Mouse (Mus musculus): Measurements from ENCODE around the gene Rnh1. TPM values are rescaled to one million over a fixed set of nuclear protein-coding genes. Genes with fewer than 3 reads are reported as not detected.

Gene Rnh1
- total RNA-seq (2021), result 10 to 100 TPM; 30.5 to 32.9 TPM

GRCm38 (mm10) chr7:141172116-141173006, at the start of gene Rnh1:
Gene Rnh1, minus strand, starts transcription at chr7:141172857.
- intact Hi-C loops (cut with DNase I), result loop anchor here (1.0 to 5.0 kb wide), 3 partner anchors 42 to 315 kb away; partner anchors contain the start of gene Bet1l
- peak; percentile 95 for DNase-seq (ENCODE audit: low spot score in 2 of 2)

GRCm38 (mm10) chr7:141222126-141222467, 49.4 kb upstream of the Rnh1 start:
- intact Hi-C loops (cut with DNase I), result no loop called here

GRCm38 (mm10) chr7:141221249-141222125, 48.8 kb upstream of the Rnh1 start:
- intact Hi-C loops (cut with DNase I), result no loop called here
- peak; percentile 91 to 96 for DNase-seq (ENCODE audit: low spot score in 2 of 2)

More at GRCm38 (mm10) chr7:141222126-141222467, 49.4 kb upstream of the Rnh1 start:
- DNase-seq (ENCODE audit: low spot score in 2 of 2), result no peak

GRCm38 (mm10) chr7:141220377-141220776, 47.7 kb upstream of the Rnh1 start:
- intact Hi-C loops (cut with DNase I), result no loop called here
- DNase-seq (ENCODE audit: low spot score in 2 of 2), result no peak

GRCm38 (mm10) chr7:141219558-141220099, 47.0 kb upstream of the Rnh1 start:
- DNase-seq (ENCODE audit: low spot score in 2 of 2), result no peak
- intact Hi-C loops (cut with DNase I), result no loop called here

GRCm38 (mm10) chr7:141218557-141219133, 46.0 kb upstream of the Rnh1 start:
- intact Hi-C loops (cut with DNase I), result no loop called here
- no peak for DNase-seq (ENCODE audit: low spot score in 2 of 2)

GRCm38 (mm10) chr7:141218141-141218540, 45.5 kb upstream of the Rnh1 start:
- no peak for DNase-seq (ENCODE audit: low spot score in 2 of 2)
- intact Hi-C loops (cut with DNase I), result no loop called here

DNA sequence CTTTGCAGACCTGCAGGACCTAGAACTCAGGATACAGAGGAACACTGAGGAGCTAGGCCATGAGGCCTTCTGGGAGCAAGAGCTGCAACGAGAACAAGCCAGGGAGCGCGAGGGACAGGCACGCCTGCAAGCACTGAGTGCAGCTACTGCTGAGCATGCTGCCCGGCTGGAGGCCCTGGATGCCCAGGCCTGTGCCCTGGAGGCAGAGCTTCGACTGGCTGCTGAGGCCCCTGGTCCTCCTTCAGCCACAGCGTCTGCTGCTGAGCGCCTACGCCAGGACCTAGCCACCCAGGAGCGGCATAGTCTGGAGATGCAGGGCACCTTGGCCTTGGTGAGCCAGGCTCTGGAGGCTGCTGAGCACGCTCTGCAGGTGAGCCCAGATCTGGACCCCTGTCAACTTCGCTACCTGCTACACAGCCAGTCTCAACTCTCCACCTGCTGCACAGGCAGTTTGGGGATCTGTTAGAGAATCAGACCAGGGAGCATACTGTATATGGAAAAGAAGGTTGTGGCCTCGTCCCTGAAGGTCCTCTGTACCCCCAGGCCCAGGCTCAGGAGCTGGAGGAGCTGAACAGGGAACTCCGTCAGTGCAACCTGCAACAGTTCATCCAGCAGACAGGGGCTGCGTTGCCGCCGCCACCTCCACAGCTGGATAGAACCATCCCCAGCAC, 44.8 kb upstream of the Rnh1 start:
- DNase-seq (ENCODE audit: low spot score in 2 of 2), result no peak
- intact Hi-C loops (cut with DNase I), result no loop called here

- intact Hi-C loops (cut with DNase I), result no loop called here
- no peak for DNase-seq (ENCODE audit: low spot score in 2 of 2)
These were observed 44.2 kb upstream of the Rnh1 start for GRCm38 (mm10) chr7:141216894-141217293.

DNA sequence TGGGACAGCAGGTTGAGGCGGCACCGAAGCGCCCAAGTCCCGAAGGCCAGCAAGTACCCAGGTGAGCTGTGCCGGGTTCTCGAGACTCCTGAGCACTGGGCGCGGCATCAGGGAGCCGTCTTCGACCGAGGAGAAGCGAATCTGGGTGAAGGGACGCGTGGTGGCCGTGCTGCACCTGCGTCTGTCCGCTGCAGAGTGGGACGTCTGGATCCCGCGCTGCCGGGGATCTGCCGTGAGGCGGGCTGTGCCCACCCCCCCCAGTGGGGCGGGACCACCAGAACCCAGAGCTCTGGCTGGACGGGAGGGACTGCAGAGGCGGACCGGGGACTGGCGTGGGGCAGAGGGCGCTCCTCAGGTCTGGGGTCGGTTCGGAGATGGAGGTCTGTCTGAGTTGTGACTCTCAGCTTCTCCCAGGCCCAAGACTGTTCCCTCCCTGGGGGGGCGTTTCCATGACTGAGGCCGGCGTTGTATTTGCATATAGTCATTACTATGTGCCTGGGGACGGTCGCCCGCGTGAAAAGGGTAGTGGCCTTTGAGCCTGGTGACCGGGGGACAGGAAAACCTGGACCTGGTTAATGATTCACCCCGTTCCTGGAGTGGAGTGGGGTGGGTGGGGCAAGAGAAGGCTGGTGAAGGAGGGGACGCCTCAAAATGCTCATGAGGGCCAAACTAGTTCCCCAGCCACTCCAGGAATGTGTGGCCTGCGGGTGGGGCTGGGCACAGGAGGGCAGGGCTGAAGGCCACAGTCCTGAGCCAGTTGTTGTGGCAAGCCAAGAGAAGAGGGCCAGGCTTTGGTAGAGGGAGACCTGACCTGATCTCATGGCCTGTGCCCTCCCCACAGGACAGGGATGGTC, 43.5 kb upstream of the Rnh1 start:
- no peak for DNase-seq (ENCODE audit: low spot score in 2 of 2)
- intact Hi-C loops (cut with DNase I), result no loop called here

- peak; percentile 79 to 80 for DNase-seq (ENCODE audit: low spot score in 2 of 2)
- intact Hi-C loops (cut with DNase I), result no loop called here
These were observed 42.6 kb upstream of the Rnh1 start, which contains the start of gene Rassf7 for GRCm38 (mm10) chr7:141215101-141215879. Gene Rassf7, plus strand, starts transcription at chr7:141215860.

- intact Hi-C loops (cut with DNase I), result no loop called here
- DNase-seq (ENCODE audit: low spot score in 2 of 2), result no peak
These were observed 41.7 kb upstream of the Rnh1 start for GRCm38 (mm10) chr7:141214310-141214709.

DNA sequence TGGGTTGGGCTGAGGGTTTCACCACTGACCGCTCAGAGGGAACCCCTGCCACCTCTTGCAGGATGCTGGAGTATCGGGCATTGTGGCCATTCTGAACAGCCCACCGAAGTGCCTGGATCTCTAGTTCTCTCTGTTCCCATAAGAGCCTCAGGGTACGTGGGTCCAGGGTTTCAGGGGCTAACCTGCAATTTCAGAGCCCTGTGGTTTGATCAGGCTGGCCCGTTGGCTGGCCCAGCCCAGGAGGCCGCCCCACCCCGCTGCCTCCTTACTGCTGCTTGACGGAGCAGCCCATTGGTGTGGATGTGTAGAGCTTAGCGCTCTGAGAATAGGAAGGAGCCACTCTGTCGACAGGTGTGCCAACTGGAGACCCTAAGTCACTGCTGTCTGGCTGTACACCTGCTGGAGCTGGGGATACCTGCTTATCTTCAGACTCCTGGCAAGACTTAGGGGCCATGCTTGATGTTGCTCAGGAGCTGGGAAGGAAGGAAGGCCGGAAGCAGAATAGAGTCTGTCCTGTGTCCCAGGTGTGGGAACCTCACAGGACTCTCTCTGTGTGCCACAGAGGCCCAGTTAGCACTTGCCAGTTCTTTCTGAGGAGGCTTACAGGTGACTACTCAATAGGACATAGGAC, 41.1 kb upstream of the Rnh1 start, which contains the start of gene Lmntd2:
TSS of gene Lmntd2 (minus strand) at position 476 of the 631 bp plus-strand sequence.
- intact Hi-C loops (cut with DNase I), result no loop called here
- no peak for DNase-seq (ENCODE audit: low spot score in 2 of 2)

- intact Hi-C loops (cut with DNase I), result no loop called here
- no peak for DNase-seq (ENCODE audit: low spot score in 2 of 2)
These were observed 40.5 kb upstream of the Rnh1 start for GRCm38 (mm10) chr7:141213133-141213532.

- no peak for DNase-seq (ENCODE audit: low spot score in 2 of 2)
- intact Hi-C loops (cut with DNase I), result no loop called here
These were observed 38.0 kb upstream of the Rnh1 start for GRCm38 (mm10) chr7:141210606-141211131.

DNA sequence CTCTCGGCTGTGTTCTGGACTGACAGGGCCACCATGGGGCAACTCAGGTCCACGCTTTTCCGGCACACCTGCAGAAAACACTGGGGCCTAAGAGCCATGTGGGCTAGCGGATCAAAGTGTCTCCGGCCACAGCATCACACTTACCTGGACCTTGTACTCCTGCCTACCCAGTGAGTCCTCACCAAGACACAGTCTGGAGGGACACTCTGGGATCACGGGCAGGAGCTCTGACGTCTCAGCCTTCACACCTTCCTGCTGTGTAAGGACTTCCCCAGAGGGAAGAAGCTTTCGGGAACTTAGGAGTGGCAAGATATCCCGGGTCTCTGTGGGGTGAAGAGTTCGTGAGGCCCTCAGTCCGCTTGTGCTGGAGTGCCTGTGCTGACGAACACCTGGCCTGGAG, 37.5 kb upstream of the Rnh1 start:
- no peak for DNase-seq (ENCODE audit: low spot score in 2 of 2)
- intact Hi-C loops (cut with DNase I), result no loop called here

GRCm38 (mm10) chr7:141209526-141209925, 36.9 kb upstream of the Rnh1 start:
- DNase-seq (ENCODE audit: low spot score in 2 of 2), result no peak
- intact Hi-C loops (cut with DNase I), result no loop called here
